35 mouse cellular contexts compared by ENCODE assay signal in genomic region chr9:7509619-7510233, GRCm38 (mm10). TPM values are rescaled to one million over a fixed set of nuclear protein-coding genes. Genes with fewer than 3 reads are reported as not detected.
DNase-seq lines count a peak whose midpoint lies in the region; ATAC-seq and TF ChIP-seq lines count a peak whose summit lies in the region.
"Had no signal": no experiment of that assay in that cellular context is flagged by ENCODE, and none has a peak within 500 bp of the region (broad histone marks: within the 10 kb centered on the region; RNA-seq: fewer than 3 reads in every experiment).

No protein-coding gene starts in this region.

- no peaks in the 10 kb centered on the region for H3K27me3 ChIP-seq in kidney, embryonic 16.5 days (ENCODE audit: insufficient read depth, low read length)
- H3K27me3 ChIP-seq in liver, postnatal 0 days (ENCODE audit: insufficient read depth, low read length): no peaks in the 10 kb centered on the region
- H3K27me3 ChIP-seq in midbrain, embryonic 11.5 days (ENCODE audit: control insufficient read depth, insufficient read depth, low read length): no peaks in the 10 kb centered on the region
- H3K27me3 ChIP-seq: embryonic facial prominence, embryonic 15.5 days; forebrain, embryonic 12.5 days; heart, embryonic 15.5 days; hindbrain, embryonic 12.5 days; liver, embryonic 12.5 days; megakaryocyte, embryonic 14.5 days; midbrain, embryonic 13.5 days had no signal

- WGBS in kidney, embryonic 16.5 days: 34% methylated on average over 10 of the region's 10 CpGs
- 85% methylated on average over 10 of the region's 10 CpGs for WGBS in liver, postnatal 0 days (ENCODE audit: insufficient replicate concordance)
- 93% methylated on average over 10 of the region's 10 CpGs for WGBS in midbrain, embryonic 11.5 days

- no peaks in the 10 kb centered on the region for H3K36me3 ChIP-seq in kidney, embryonic 16.5 days (ENCODE audit: insufficient read depth, low read length)
- no peaks in the 10 kb centered on the region for H3K36me3 ChIP-seq in liver, postnatal 0 days (replicated peaks; ENCODE audit: insufficient read depth, low read length)
- no peaks in the 10 kb centered on the region for H3K36me3 ChIP-seq in midbrain, embryonic 11.5 days (ENCODE audit: control insufficient read depth, insufficient read depth, low read length)
- H3K36me3 ChIP-seq: embryonic facial prominence, embryonic 15.5 days; forebrain, embryonic 12.5 days; heart, embryonic 10.5 days; heart, embryonic 15.5 days; hindbrain, embryonic 12.5 days; liver, embryonic 12.5 days; midbrain, embryonic 13.5 days had no signal

- ATAC-seq in kidney, embryonic 16.5 days (ENCODE audit: low FRiP score, low TSS enrichment): 0 out of 2 replicates have a peak, but pooled peaks have one; percentile 23
- peak; percentile 91 for ATAC-seq in CD4-positive, CD25-positive, alpha-beta regulatory T cell, adult 4 months
- ATAC-seq in liver, postnatal 0 days: no peak
- no peak for ATAC-seq in midbrain, embryonic 11.5 days (ENCODE audit: low FRiP score)
- ATAC-seq: intestine, embryonic 16.5 days; liver, embryonic 12.5 days; lung, postnatal 0 days; midbrain, embryonic 13.5 days had no signal

- H3K4me3 ChIP-seq in kidney, embryonic 16.5 days (ENCODE audit: low read length): no peak overlapping the region
- no peak overlapping the region for H3K4me3 ChIP-seq in liver, postnatal 0 days (ENCODE audit: low read depth, low read length)
- no peak overlapping the region for H3K4me3 ChIP-seq in midbrain, embryonic 11.5 days (ENCODE audit: low read depth, low read length)
- H3K4me3 ChIP-seq: embryonic facial prominence, embryonic 15.5 days; forebrain, embryonic 12.5 days; heart, embryonic 10.5 days; heart, embryonic 15.5 days; hindbrain, embryonic 12.5 days; liver, embryonic 12.5 days; megakaryocyte, embryonic 14.5 days; midbrain, embryonic 13.5 days had no signal

- no peaks in the 10 kb centered on the region for H3K9me3 ChIP-seq in kidney, embryonic 16.5 days (ENCODE audit: low read length)
- H3K9me3 ChIP-seq in liver, postnatal 0 days (ENCODE audit: low read length): no peaks in the 10 kb centered on the region
- H3K9me3 ChIP-seq in midbrain, embryonic 11.5 days (ENCODE audit: control insufficient read depth, low read length): no peaks in the 10 kb centered on the region
- H3K9me3 ChIP-seq: embryonic facial prominence, embryonic 15.5 days; forebrain, embryonic 12.5 days; heart, embryonic 10.5 days; heart, embryonic 15.5 days; hindbrain, embryonic 12.5 days; liver, embryonic 12.5 days; megakaryocyte, embryonic 14.5 days; midbrain, embryonic 13.5 days had no signal

- H3K9ac ChIP-seq in kidney, embryonic 16.5 days (replicated peaks; ENCODE audit: low read length): no peak overlapping the region
- no peak overlapping the region for H3K9ac ChIP-seq in liver, postnatal 0 days (replicated peaks)
- no peak overlapping the region for H3K9ac ChIP-seq in midbrain, embryonic 11.5 days (ENCODE audit: low read length)
- H3K9ac ChIP-seq: embryonic facial prominence, embryonic 15.5 days; forebrain, embryonic 12.5 days; heart, embryonic 15.5 days; hindbrain, embryonic 12.5 days; liver, embryonic 12.5 days; midbrain, embryonic 13.5 days had no signal

- no peak for DNase-seq in kidney, postnatal 14 days
- peak; percentile 76 for DNase-seq in induced T-regulatory cell, adult 2 months (ENCODE audit: low read depth)
- DNase-seq in gastrocnemius, adult 8-10 months (ENCODE audit: low spot score in 2 of 2): no peak
- DNase-seq in liver, postnatal 0 days: no peak
- DNase-seq in midbrain, embryonic 11.5 days (ENCODE audit: low spot score, missing footprints): no peak
- DNase-seq: adrenal gland, adult 8-10 months; B cell, adult 2 months; cerebellum, adult 11 months; cerebellum, adult 9-10 months; cerebellum, postnatal 36 days; gastrocnemius, postnatal 25 days; heart, adult 11 months; heart, postnatal 36 days; kidney, adult 8-10 months; layer of hippocampus, postnatal 36 days; left cerebral cortex, postnatal 4 days; lung, adult 18-20 months; lung, postnatal 4 days; thymus, postnatal 4 days had no signal

- no peaks in the 10 kb centered on the region for H3K4me1 ChIP-seq in kidney, embryonic 16.5 days (ENCODE audit: insufficient read depth, low read length)
- H3K4me1 ChIP-seq in liver, postnatal 0 days (ENCODE audit: insufficient read depth): no peaks in the 10 kb centered on the region
- H3K4me1 ChIP-seq in midbrain, embryonic 11.5 days (ENCODE audit: control insufficient read depth, insufficient read depth, low read length): no peaks in the 10 kb centered on the region
- H3K4me1 ChIP-seq: embryonic facial prominence, embryonic 15.5 days; forebrain, embryonic 12.5 days; heart, embryonic 10.5 days; heart, embryonic 15.5 days; hindbrain, embryonic 12.5 days; liver, embryonic 12.5 days; megakaryocyte, embryonic 14.5 days; midbrain, embryonic 13.5 days had no signal

- TF ChIP-seq CTCF in liver, postnatal 0 days (IDR thresholded peaks at IDR 0.05; ENCODE audit: low read depth): no peak

- TF ChIP-seq EP300 in liver, postnatal 0 days (IDR thresholded peaks at IDR 0.05; ENCODE audit: low read depth): no peak

- no peak overlapping the region for H3K27ac ChIP-seq in kidney, embryonic 16.5 days (ENCODE audit: low read length)
- H3K27ac ChIP-seq in liver, postnatal 0 days (ENCODE audit: low read depth): no peak overlapping the region
- H3K27ac ChIP-seq in midbrain, embryonic 11.5 days (ENCODE audit: low read depth, low read length): no peak overlapping the region
- H3K27ac ChIP-seq: embryonic facial prominence, embryonic 15.5 days; forebrain, embryonic 12.5 days; heart, embryonic 10.5 days; heart, embryonic 15.5 days; hindbrain, embryonic 12.5 days; liver, embryonic 12.5 days; midbrain, embryonic 13.5 days had no signal

- H3K4me2 ChIP-seq in kidney, embryonic 16.5 days (replicated peaks; ENCODE audit: low read depth, low read length): no peak overlapping the region
- no peak overlapping the region for H3K4me2 ChIP-seq in liver, postnatal 0 days (ENCODE audit: low read depth, low read length)
- H3K4me2 ChIP-seq in midbrain, embryonic 11.5 days: no peak overlapping the region
- H3K4me2 ChIP-seq: embryonic facial prominence, embryonic 15.5 days; forebrain, embryonic 12.5 days; heart, embryonic 15.5 days; hindbrain, embryonic 12.5 days; liver, embryonic 12.5 days; midbrain, embryonic 13.5 days had no signal

RNA-seq across cellular contexts. Expression of gene Mmp10, which starts 7.6 kb away (rescaled TPM):
- polyA plus RNA-seq in kidney, embryonic 16.5 days (2015; fragmentation: Nextera tagmentation; extraction: Ambion mirVana): 0.09 TPM in 1 of 2 replicates, not detected in the other
- not detected for polyA plus RNA-seq in CD4-positive, CD25-positive, alpha-beta regulatory T cell, adult 4 months (2017; shearing (Covaris generic))
- not detected for total RNA-seq in gastrocnemius, adult 8-10 months (2022)
- polyA plus RNA-seq in liver, postnatal 0 days (2015; fragmentation: Nextera tagmentation; extraction: Ambion mirVana): not detected in 2 replicates
- not detected in 2 replicates for polyA plus RNA-seq in midbrain, embryonic 11.5 days (2014; fragmentation: Nextera tagmentation; extraction: Ambion mirVana)
- total RNA-seq: adrenal gland, adult 8-10 months; gastrocnemius, postnatal 25 days; heart, postnatal 36 days; layer of hippocampus, postnatal 36 days; left cerebral cortex, postnatal 4 days had no signal
- polyA plus RNA-seq: embryonic facial prominence, embryonic 15.5 days; forebrain, embryonic 12.5 days; heart, embryonic 10.5 days; heart, embryonic 15.5 days; hindbrain, embryonic 12.5 days; liver, embryonic 12.5 days; lung, postnatal 0 days; midbrain, embryonic 13.5 days; neural tube, embryonic 14.5 days; stomach, embryonic 14.5 days; testis, adult 2 months had no signal

RNA-seq across cellular contexts. Expression of gene Mmp8, which starts 48.5 kb away (rescaled TPM):
- 0.35 and 0.89 TPM in 2 replicates for polyA plus RNA-seq in kidney, embryonic 16.5 days (2015; fragmentation: Nextera tagmentation; extraction: Ambion mirVana)
- under 1 TPM in 1 of 2 experiments, not detected in 1; 0.17 TPM for polyA plus RNA-seq in CD4-positive, CD25-positive, alpha-beta regulatory T cell, adult 4 months (2017; shearing (Covaris generic))
- total RNA-seq in gastrocnemius, adult 8-10 months (2022): not detected
- polyA plus RNA-seq in liver, postnatal 0 days (2015; fragmentation: Nextera tagmentation; extraction: Ambion mirVana): 16.8 and 17.2 TPM in 2 replicates
- polyA plus RNA-seq in midbrain, embryonic 11.5 days (2014; fragmentation: Nextera tagmentation; extraction: Ambion mirVana): not detected in 2 replicates
- total RNA-seq: gastrocnemius, postnatal 25 days; layer of hippocampus, postnatal 36 days; left cerebral cortex, postnatal 4 days had no signal
- polyA plus RNA-seq: forebrain, embryonic 12.5 days; hindbrain, embryonic 12.5 days; large intestine, adult 2 months; neural tube, embryonic 14.5 days; testis, adult 2 months had no signal

Comparison
In these comparisons a context has a peak if more than half of its experiments do, and no peak if none do; other contexts are left out.
1. ATAC-seq: peak in kidney, embryonic 16.5 days (single experiment) and CD4-positive, CD25-positive, alpha-beta regulatory T cell, adult 4 months (single experiment); none in liver, postnatal 0 days (single experiment) and midbrain, embryonic 11.5 days (single experiment).